Mouse (Mus musculus): ENCODE results near the gene Pex3. TPM values are rescaled to one million over a fixed set of nuclear protein-coding genes. Genes with fewer than 3 reads are reported as not detected.
A peak's percentile ranks its signal among the peaks of the same experiment; 100 is the strongest.

The Pex3 gene
- polyA plus RNA-seq, 1 experiment from 2014 or later = 31.4 TPM

- ATAC-seq (replicated peaks; ENCODE audit: low FRiP score, low read depth) = peak; percentile 89
- no peak for TF ChIP-seq CTCF (IDR thresholded peaks at IDR 0.05; ENCODE audit: low read depth)
- Histone ChIP-seq H3K9ac (ENCODE audit: low read depth, low read length) (no peak overlapping the region), H3K27ac (no peak overlapping the region), H3K36me3 (ENCODE audit: insufficient read depth, low read length) (no peaks in the 10 kb centered on the region), H3K9me3 (replicated peaks; ENCODE audit: low read length) (no peaks in the 10 kb centered on the region), H3K4me2 (ENCODE audit: low read length) (no peak overlapping the region), H3K4me1 (replicated peaks; ENCODE audit: insufficient read depth, low read length) (no peaks in the 10 kb centered on the region), H3K4me3 (replicated peaks; ENCODE audit: low read depth, low read length) (no peak overlapping the region), H3K27me3 (ENCODE audit: insufficient read depth, low read length) (no peaks in the 10 kb centered on the region)
- peak; percentile 22 for DNase-seq (ENCODE audit: low spot score)
- 72% methylated on average over 9 of the region's 9 CpGs for WGBS
These were observed 58.8 kb downstream of the Pex3 start for GRCm38 (mm10) chr10:13493978-13494686.

DNA sequence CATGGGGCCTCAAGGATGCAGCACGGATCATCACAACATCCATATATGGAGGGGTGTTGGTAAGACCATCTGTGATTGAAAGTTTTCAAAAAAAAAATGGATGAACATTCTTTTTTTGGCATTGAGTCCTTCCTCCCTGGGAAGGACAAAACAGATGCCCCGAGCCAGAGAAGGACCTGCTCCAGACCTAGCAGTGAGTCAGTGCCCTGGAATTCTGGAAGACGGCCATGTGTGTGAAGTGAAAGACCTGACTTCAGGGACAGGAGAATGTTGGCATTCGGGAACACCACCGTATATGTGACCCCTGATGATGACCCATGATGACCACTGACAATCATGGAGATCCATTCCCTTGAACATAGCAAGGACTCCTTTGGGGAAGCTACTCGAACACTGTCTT, 63.3 kb downstream of the Pex3 start:
- no peak overlapping the region for H3K4me2 ChIP-seq (ENCODE audit: low read length)
- no peaks in the 10 kb centered on the region for H3K9me3 ChIP-seq (replicated peaks; ENCODE audit: low read length)
- H3K27ac ChIP-seq = no peak overlapping the region
- H3K4me1 ChIP-seq (replicated peaks; ENCODE audit: insufficient read depth, low read length) = no peaks in the 10 kb centered on the region
- no peak overlapping the region for H3K4me3 ChIP-seq (replicated peaks; ENCODE audit: low read depth, low read length)
- no peak for TF ChIP-seq CTCF (IDR thresholded peaks at IDR 0.05; ENCODE audit: low read depth)
- WGBS = 74% methylated on average over 6 of the region's 6 CpGs
- no peaks in the 10 kb centered on the region for H3K36me3 ChIP-seq (ENCODE audit: insufficient read depth, low read length)
- no peak for DNase-seq (ENCODE audit: low spot score)
- ATAC-seq (replicated peaks; ENCODE audit: low FRiP score, low read depth) = no peak
- no peak overlapping the region for H3K9ac ChIP-seq (ENCODE audit: low read depth, low read length)
- no peaks in the 10 kb centered on the region for H3K27me3 ChIP-seq (ENCODE audit: insufficient read depth, low read length)

- Histone ChIP-seq H3K27me3 (ENCODE audit: insufficient read depth, low read length) (no peaks in the 10 kb centered on the region), H3K4me3 (replicated peaks; ENCODE audit: low read depth, low read length) (no peak overlapping the region), H3K9ac (ENCODE audit: low read depth, low read length) (no peak overlapping the region), H3K9me3 (replicated peaks; ENCODE audit: low read length) (no peaks in the 10 kb centered on the region), H3K36me3 (ENCODE audit: insufficient read depth, low read length) (no peaks in the 10 kb centered on the region), H3K4me1 (replicated peaks; ENCODE audit: insufficient read depth, low read length) (no peaks in the 10 kb centered on the region), H3K27ac (no peak overlapping the region), H3K4me2 (ENCODE audit: low read length) (no peak overlapping the region)
- TF ChIP-seq CTCF (IDR thresholded peaks at IDR 0.05; ENCODE audit: low read depth) = no peak
- ATAC-seq (replicated peaks; ENCODE audit: low FRiP score, low read depth) = no peak
- WGBS = 75% methylated on average over 4 of the region's 4 CpGs
- no peak for DNase-seq (ENCODE audit: low spot score)
These were observed 67.0 kb downstream of the Pex3 start for GRCm38 (mm10) chr10:13485958-13486357.

GRCm38 (mm10) chr10:13479341-13479740, 73.6 kb downstream of the Pex3 start:
- Histone ChIP-seq H3K27me3 (ENCODE audit: insufficient read depth, low read length) (no peaks in the 10 kb centered on the region), H3K4me1 (replicated peaks; ENCODE audit: insufficient read depth, low read length) (peaks cover 5% of the 10 kb centered on the region; the same call in 1 of the 2 replicates), H3K4me3 (replicated peaks; ENCODE audit: low read depth, low read length) (no peak overlapping the region), H3K36me3 (ENCODE audit: insufficient read depth, low read length) (no peaks in the 10 kb centered on the region), H3K9me3 (replicated peaks; ENCODE audit: low read length) (no peaks in the 10 kb centered on the region), H3K27ac (no peak overlapping the region), H3K9ac (ENCODE audit: low read depth, low read length) (no peak overlapping the region), H3K4me2 (ENCODE audit: low read length) (no peak overlapping the region)
- TF ChIP-seq CTCF (IDR thresholded peaks at IDR 0.05; ENCODE audit: low read depth) = no peak
- 76% methylated on average over 6 of the region's 6 CpGs for WGBS
- no peak for ATAC-seq (replicated peaks; ENCODE audit: low FRiP score, low read depth)
- DNase-seq (ENCODE audit: low spot score) = no peak

DNA sequence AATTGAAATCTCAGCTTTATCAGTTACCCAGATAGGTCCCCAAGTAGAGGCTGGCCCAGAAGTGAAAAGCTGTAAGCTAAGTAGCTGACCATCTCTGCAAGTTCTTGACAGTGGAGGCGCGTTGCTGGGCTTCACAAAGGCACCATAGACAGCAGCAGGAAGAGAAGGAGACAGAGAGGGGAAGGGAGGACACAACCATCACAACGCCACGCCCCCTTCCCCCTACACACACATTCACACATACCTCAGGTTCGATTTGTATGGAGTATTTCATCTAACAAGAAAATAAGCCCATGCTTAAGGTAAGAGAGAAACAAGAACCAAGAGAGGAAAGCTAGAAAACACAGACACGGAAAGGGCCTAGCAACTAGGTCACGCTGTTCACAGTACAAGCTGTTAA, 77.8 kb downstream of the Pex3 start:
- TF ChIP-seq CTCF (IDR thresholded peaks at IDR 0.05; ENCODE audit: low read depth) = no peak
- 31% methylated on average over 7 of the region's 7 CpGs for WGBS
- DNase-seq (ENCODE audit: low spot score) = no peak
- H3K27ac ChIP-seq = peak overlapping the region; percentile 36; the same call in 1 of the 2 replicates
- no peaks in the 10 kb centered on the region for H3K27me3 ChIP-seq (ENCODE audit: insufficient read depth, low read length)
- H3K9me3 ChIP-seq (replicated peaks; ENCODE audit: low read length) = no peaks in the 10 kb centered on the region
- no peak for ATAC-seq (replicated peaks; ENCODE audit: low FRiP score, low read depth)
- no peak overlapping the region for H3K9ac ChIP-seq (ENCODE audit: low read depth, low read length)
- H3K4me3 ChIP-seq (replicated peaks; ENCODE audit: low read depth, low read length) = no peak overlapping the region
- peaks cover 5% of the 10 kb centered on the region; the same call in 1 of the 2 replicates for H3K4me1 ChIP-seq (replicated peaks; ENCODE audit: insufficient read depth, low read length)
- peak overlapping the region; percentile 99; the same call in 1 of the 2 replicates for H3K4me2 ChIP-seq (ENCODE audit: low read length)
- no peaks in the 10 kb centered on the region for H3K36me3 ChIP-seq (ENCODE audit: insufficient read depth, low read length)

GRCm38 (mm10) chr10:13474568-13474955, 78.4 kb downstream of the Pex3 start:
- DNase-seq (ENCODE audit: low spot score) = peak; percentile 16
- Histone ChIP-seq H3K9ac (ENCODE audit: low read depth, low read length) (peak overlapping the region; percentile 80), H3K27ac (peak overlapping the region; percentile 36; the same call in 1 of the 2 replicates), H3K4me1 (replicated peaks; ENCODE audit: insufficient read depth, low read length) (peaks cover 5% of the 10 kb centered on the region; the same call in 1 of the 2 replicates), H3K36me3 (ENCODE audit: insufficient read depth, low read length) (no peaks in the 10 kb centered on the region), H3K9me3 (replicated peaks; ENCODE audit: low read length) (no peaks in the 10 kb centered on the region), H3K4me3 (replicated peaks; ENCODE audit: low read depth, low read length) (peak overlapping the region; percentile 76), H3K27me3 (ENCODE audit: insufficient read depth, low read length) (no peaks in the 10 kb centered on the region), H3K4me2 (ENCODE audit: low read length) (peak overlapping the region; percentile 99)
- peak; percentile 65 for ATAC-seq (replicated peaks; ENCODE audit: low FRiP score, low read depth)
- 5% methylated on average over 10 of the region's 10 CpGs for WGBS
- no peak for TF ChIP-seq CTCF (IDR thresholded peaks at IDR 0.05; ENCODE audit: low read depth)

Other genes with a start within 250 kb of the Pex3 start
- 23.7 and 26.4 TPM in 2 replicates for gene Phactr2, start 78.7 kb downstream of the Pex3 start, polyA plus RNA-seq (2015; fragmentation: Nextera tagmentation; extraction: Ambion mirVana)
- 191 and 212 TPM in 2 replicates for gene Fuca2, start 53.6 kb downstream of the Pex3 start, polyA plus RNA-seq (2015; fragmentation: Nextera tagmentation; extraction: Ambion mirVana)
- gene Adat2, start 248 bp downstream of the Pex3 start, polyA plus RNA-seq (2015; fragmentation: Nextera tagmentation; extraction: Ambion mirVana) = 4.9 and 5.6 TPM in 2 replicates

Data from kidney, postnatal 0 days (tissue).